Comparison of ENCODE assay signal across 33 mouse cellular contexts in the genomic region with DNA sequence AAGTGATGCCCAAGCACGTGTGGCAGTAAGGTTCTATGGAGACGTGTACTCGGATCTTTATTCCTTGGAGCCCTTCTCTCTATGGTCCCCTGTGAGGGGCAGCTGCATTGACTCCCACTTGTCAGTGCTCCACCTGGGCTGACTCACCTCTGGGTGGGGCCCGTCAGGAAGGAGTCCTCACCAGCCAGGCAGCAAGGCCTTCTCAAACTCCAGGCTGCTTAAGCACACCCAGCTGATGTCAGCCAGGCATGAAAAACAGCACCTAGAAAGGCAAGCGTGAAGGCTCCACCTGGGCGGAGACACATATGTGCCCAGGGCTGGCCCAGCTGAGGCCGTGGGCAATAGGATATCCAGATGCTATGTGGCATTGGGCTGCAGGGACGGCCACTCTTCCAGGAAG. TPM values are rescaled to one million over a fixed set of nuclear protein-coding genes. Genes with fewer than 3 reads are reported as not detected.
DNase-seq lines count a peak whose midpoint lies in the region; ATAC-seq and TF ChIP-seq lines count a peak whose summit lies in the region.
"Had no signal": no experiment of that assay in that cellular context is flagged by ENCODE, and none has a peak within 500 bp of the region (broad histone marks: within the 10 kb centered on the region; RNA-seq: fewer than 3 reads in every experiment).

No protein-coding gene starts in this region.

- H3K9me3 ChIP-seq in liver, embryonic 11.5 days (ENCODE audit: control insufficient read depth, low read length) = no peaks in the 10 kb centered on the region
- H3K9me3 ChIP-seq in liver, postnatal 0 days (ENCODE audit: low read length) = no peaks in the 10 kb centered on the region
- H3K9me3 ChIP-seq: embryonic facial prominence, embryonic 10.5 days; embryonic facial prominence, embryonic 13.5 days; forebrain, embryonic 12.5 days; heart, embryonic 13.5 days; hindbrain, embryonic 12.5 days; hindbrain, embryonic 15.5 days had no signal

- no peaks in the 10 kb centered on the region for H3K27me3 ChIP-seq in liver, embryonic 11.5 days (replicated peaks; ENCODE audit: control insufficient read depth, insufficient read depth, low read length)
- no peaks in the 10 kb centered on the region for H3K27me3 ChIP-seq in liver, postnatal 0 days (ENCODE audit: insufficient read depth, low read length)
- H3K27me3 ChIP-seq: hindbrain, embryonic 12.5 days; hindbrain, embryonic 15.5 days had no signal

- peak; percentile 81 for DNase-seq in heart, adult 11 months
- DNase-seq in heart, postnatal 4 days = no peak
- DNase-seq in liver, embryonic 11.5 days (ENCODE audit: low spot score) = peak; percentile 29
- no peak for DNase-seq in liver, postnatal 0 days
- DNase-seq in lung, postnatal 36 days = peak; percentile 32
- no peak for DNase-seq in lung, adult 2 months
- DNase-seq: adrenal gland, adult 8-10 months; adrenal gland, postnatal 25 days; cerebellum, adult 11-12 months; cerebellum, adult 8-10 months; cerebellum, postnatal 10 days; cerebellum, postnatal 36 days; embryo, embryonic 11 days; gastrocnemius, postnatal 10 days; gastrocnemius, postnatal 36 days; heart, postnatal 14 days had no signal

- TF ChIP-seq CTCF in liver, postnatal 0 days (IDR thresholded peaks at IDR 0.05; ENCODE audit: low read depth) = no peak
- TF ChIP-seq CTCF in lung, adult 2 months (IDR thresholded peaks at IDR 0.05; ENCODE audit: insufficient read depth, low read length) = no peak

- no peak overlapping the region for H3K4me3 ChIP-seq in liver, embryonic 11.5 days (ENCODE audit: low read depth, low read length)
- no peak overlapping the region for H3K4me3 ChIP-seq in liver, postnatal 0 days (ENCODE audit: low read depth, low read length)
- no peak overlapping the region for H3K4me3 ChIP-seq in lung, adult 2 months (replicated peaks; ENCODE audit: extremely low read depth, low read depth, low read length)
- H3K4me3 ChIP-seq: embryonic facial prominence, embryonic 10.5 days; embryonic facial prominence, embryonic 13.5 days; erythroblast, embryonic 14.5 days; forebrain, embryonic 12.5 days; heart, embryonic 13.5 days; hindbrain, embryonic 12.5 days; hindbrain, embryonic 15.5 days had no signal

- no peak for TF ChIP-seq EP300 in liver, postnatal 0 days (IDR thresholded peaks at IDR 0.05; ENCODE audit: low read depth)

- WGBS in liver, embryonic 11.5 days = 81% methylated on average over 8 of the region's 8 CpGs
- whole genome bisulfite sequencing in liver, postnatal 0 days (ENCODE audit: insufficient replicate concordance) = 82% methylated on average over 8 of the region's 8 CpGs
- 87% methylated on average over 8 of the region's 8 CpGs for WGBS in lung, adult 2 months

- H3K9ac ChIP-seq in liver, embryonic 11.5 days (ENCODE audit: low read depth, low read length) = no peak overlapping the region
- H3K9ac ChIP-seq in liver, postnatal 0 days (replicated peaks) = no peak overlapping the region
- H3K9ac ChIP-seq: embryonic facial prominence, embryonic 13.5 days; forebrain, embryonic 12.5 days; heart, embryonic 13.5 days; hindbrain, embryonic 12.5 days; hindbrain, embryonic 15.5 days had no signal

- no peak for ATAC-seq in liver, embryonic 11.5 days (replicated peaks; ENCODE audit: low FRiP score)
- no peak for ATAC-seq in liver, postnatal 0 days
- ATAC-seq: activated CD4-positive, CD25-positive, alpha-beta regulatory T cell, adult 4 months; forebrain, embryonic 16.5 days had no signal

- no peak overlapping the region for H3K4me2 ChIP-seq in liver, embryonic 11.5 days
- H3K4me2 ChIP-seq in liver, postnatal 0 days (ENCODE audit: low read depth, low read length) = no peak overlapping the region
- H3K4me2 ChIP-seq: embryonic facial prominence, embryonic 13.5 days; forebrain, embryonic 12.5 days; heart, embryonic 13.5 days; hindbrain, embryonic 12.5 days; hindbrain, embryonic 15.5 days had no signal

- H3K4me1 ChIP-seq in liver, embryonic 11.5 days (replicated peaks; ENCODE audit: control insufficient read depth, insufficient read depth, low read length) = no peaks in the 10 kb centered on the region
- peaks cover 3% of the 10 kb centered on the region; the same call in 1 of the 2 replicates for H3K4me1 ChIP-seq in liver, postnatal 0 days (ENCODE audit: insufficient read depth)
- peaks cover 5% of the 10 kb centered on the region for H3K4me1 ChIP-seq in lung, adult 2 months (ENCODE audit: control insufficient read depth, insufficient read depth, low read length)
- H3K4me1 ChIP-seq: embryonic facial prominence, embryonic 10.5 days; forebrain, embryonic 12.5 days; hindbrain, embryonic 12.5 days; hindbrain, embryonic 15.5 days had no signal

- H3K27ac ChIP-seq in liver, embryonic 11.5 days (ENCODE audit: low read depth, low read length) = no peak overlapping the region
- H3K27ac ChIP-seq in liver, postnatal 0 days (ENCODE audit: low read depth) = no peak overlapping the region
- H3K27ac ChIP-seq: embryonic facial prominence, embryonic 10.5 days; embryonic facial prominence, embryonic 13.5 days; forebrain, embryonic 12.5 days; heart, embryonic 13.5 days; hindbrain, embryonic 12.5 days; hindbrain, embryonic 15.5 days had no signal

- H3K36me3 ChIP-seq in liver, embryonic 11.5 days (ENCODE audit: control insufficient read depth, insufficient read depth, low read length) = no peaks in the 10 kb centered on the region
- no peaks in the 10 kb centered on the region for H3K36me3 ChIP-seq in liver, postnatal 0 days (replicated peaks; ENCODE audit: insufficient read depth, low read length)
- H3K36me3 ChIP-seq: embryonic facial prominence, embryonic 10.5 days; embryonic facial prominence, embryonic 13.5 days; forebrain, embryonic 12.5 days; heart, embryonic 13.5 days; hindbrain, embryonic 12.5 days; hindbrain, embryonic 15.5 days had no signal

- TF ChIP-seq POLR2A in lung, adult 2 months (IDR thresholded peaks at IDR 0.05; ENCODE audit: borderline replicate concordance, extremely low read depth, low read depth, low read length) = no peak

RNA-seq across cellular contexts. Expression of gene Mprip, which starts 18.7 kb away (rescaled TPM):
- 100 to 1,000 TPM; 220 to 241 TPM for total RNA-seq in heart, postnatal 4 days (2021)
- 44.9 and 46.7 TPM in 2 replicates for polyA plus RNA-seq in liver, embryonic 11.5 days (2014; fragmentation: Nextera tagmentation; extraction: Ambion mirVana)
- polyA plus RNA-seq in liver, postnatal 0 days (2015; fragmentation: Nextera tagmentation; extraction: Ambion mirVana) = 14.2 and 14.3 TPM in 2 replicates
- polyA plus RNA-seq in lung, adult 2 months (2012; rRNA removed) = 164 and 239 TPM in 2 replicates

RNA-seq across cellular contexts. Expression of gene Olfr223, which starts 49.3 kb away (rescaled TPM):
- total RNA-seq in heart, postnatal 4 days (2021) = not detected
- not detected in 2 replicates for polyA plus RNA-seq in liver, embryonic 11.5 days (2014; fragmentation: Nextera tagmentation; extraction: Ambion mirVana)
- polyA plus RNA-seq in liver, postnatal 0 days (2015; fragmentation: Nextera tagmentation; extraction: Ambion mirVana) = not detected in 2 replicates
- polyA plus RNA-seq in lung, adult 2 months (2012; rRNA removed) = not detected in 2 replicates
- total RNA-seq: adrenal gland, adult 8-10 months; adrenal gland, postnatal 25 days; ES-E14; gastrocnemius, adult 18-20 months; gastrocnemius, postnatal 10 days; gastrocnemius, postnatal 36 days; granulocyte monocyte progenitor cell, adult 5-6 weeks; heart, adult 8-10 months; heart, postnatal 14 days; hematopoietic stem cell, adult 5-6 weeks had no signal
- polyA plus RNA-seq: activated CD4-positive, CD25-positive, alpha-beta regulatory T cell, adult 4 months; brain, embryonic 14.5 days; cortical plate, adult 2 months; embryonic facial prominence, embryonic 10.5 days; embryonic facial prominence, embryonic 13.5 days; erythroblast, embryonic 14.5 days; forebrain, embryonic 12.5 days; forebrain, embryonic 16.5 days; heart, embryonic 13.5 days; heart, embryonic 16.5 days; hindbrain, embryonic 12.5 days; hindbrain, embryonic 15.5 days had no signal

Comparison
In these comparisons a context has a peak if more than half of its experiments do, and no peak if none do; other contexts are left out.
1. DNase-seq: peak in heart, adult 11 months (single experiment), liver, embryonic 11.5 days (single experiment) and lung, postnatal 36 days (single experiment); none in heart, postnatal 4 days (single experiment), liver, postnatal 0 days (single experiment) and lung, adult 2 months (single experiment).